Mouse (Mus musculus) CD4-positive, CD25-positive, alpha-beta regulatory T cell, adult 4 months (primary cell): ENCODE results near the gene Gm15093. TPM values are rescaled to one million over a fixed set of nuclear protein-coding genes. Genes with fewer than 3 reads are reported as not detected.
"Not testable (repeated sequence)": the region's sequence is repeated elsewhere in the genome, so short reads cannot be mapped to it uniquely, and the experiment has no call there.

Source experiments
- ATAC-seq: one replicate; pipeline ENCODE4 v1.8.0; 2017
- polyA plus RNA-seq, 2 experiments: library from polyadenylated mRNA; unstranded; fragments of 100-300 nt; shearing (Covaris generic); gene quantifications; one replicate each; pipeline ENCODE4 v1.2.1; 2017

The Gm15093 gene
- not detected for polyA plus RNA-seq

GRCm38 (mm10) chrX:149272077-149272476, at the start of gene Gm15093:
Gene Gm15093, plus strand, starts transcription at chrX:149272377.
- not testable (repeated sequence) for ATAC-seq

Other genes starting within 250 kb of the Gm15093 start
- gene Ott, start 198.1 kb upstream of the Gm15093 start, polyA plus RNA-seq: not detected
- gene Gm15085, start 175.2 kb downstream of the Gm15093 start, polyA plus RNA-seq: not detected